Mouse (Mus musculus) megakaryocyte, embryonic 14.5 days (primary cell): ENCODE results near the gene Dot1l.
"Not testable (repeated sequence)": the region's sequence is repeated elsewhere in the genome, so short reads cannot be mapped to it uniquely, and the experiment has no call there.

Experiments used
- FLI1 ChIP-seq: IDR thresholded peaks from 2 replicates; pipeline ENCODE4 v1.6.1; 2012; ENCODE audit warnings: low read length, inconsistent platforms, mixed read lengths
- GATA1 ChIP-seq: IDR thresholded peaks from 3 replicates; pipeline ENCODE4 v1.6.1; 2012; ENCODE audit warnings: mixed read lengths, low read length, inconsistent platforms, borderline replicate concordance

GRCm38 (mm10) chr10:80817955-80818354 is 62.9 kb downstream of the Dot1l start:
- not testable (repeated sequence) for TF ChIP-seq GATA1, FLI1
